Mouse (Mus musculus) embryo, embryonic 11 days (tissue): ENCODE measurements at regions not wholly inside any gene's neighbourhood (a gene's known extent, or its start where the extent isn't known, plus 50 kb on each side); places are given as distances from the start of the nearest gene placed in this dataset.
A peak's percentile ranks its signal among the peaks of the same experiment; 100 is the strongest.

Experiments used
- DNase-seq: peaks from one replicate; pipeline ENCODE4 v3.0.0-alpha.2; 2015

- DNase-seq: no peak
Observed at GRCm38 (mm10) chr9:26383996-26384395, 349.5 kb upstream of the B3gat1 start.

- no peak for DNase-seq
Observed at GRCm38 (mm10) chr9:26398635-26399034, 334.9 kb upstream of the B3gat1 start.

- peak; percentile 4 for DNase-seq
Observed at GRCm38 (mm10) chr9:26422897-26423823, 310.4 kb upstream of the B3gat1 start.

GRCm38 (mm10) chr9:26435507-26435906 lies 298.0 kb upstream of the B3gat1 start:
- no peak for DNase-seq

GRCm38 (mm10) chr9:26437244-26437643 lies 296.3 kb upstream of the B3gat1 start:
- no peak for DNase-seq

GRCm38 (mm10) chr9:26453924-26454323 lies 279.6 kb upstream of the B3gat1 start:
- no peak for DNase-seq

- DNase-seq: peak; percentile 23
Observed at GRCm38 (mm10) chr9:26461081-26461480, 272.4 kb upstream of the B3gat1 start.

- peak; percentile 4 for DNase-seq
Observed at GRCm38 (mm10) chr9:26470694-26471392, 262.7 kb upstream of the B3gat1 start.

GRCm38 (mm10) chr9:26476341-26476740 lies 257.2 kb upstream of the B3gat1 start:
- no peak for DNase-seq

- no peak for DNase-seq
Observed at GRCm38 (mm10) chr9:26480881-26481280, 252.6 kb upstream of the B3gat1 start.

GRCm38 (mm10) chr9:26481890-26482289 lies 251.6 kb upstream of the B3gat1 start:
- DNase-seq: no peak

GRCm38 (mm10) chr9:26493740-26494139 lies 239.8 kb upstream of the B3gat1 start:
- DNase-seq: no peak

- no peak for DNase-seq
Observed at GRCm38 (mm10) chr9:26502027-26502426, 231.5 kb upstream of the B3gat1 start.

GRCm38 (mm10) chr9:26505941-26506340 lies 227.6 kb upstream of the B3gat1 start:
- no peak for DNase-seq

GRCm38 (mm10) chr9:26518651-26519050 lies 214.9 kb upstream of the B3gat1 start:
- DNase-seq: no peak

GRCm38 (mm10) chr9:26519581-26520501 lies 213.7 kb upstream of the B3gat1 start:
- peak; percentile 12 for DNase-seq

GRCm38 (mm10) chr9:26524089-26524488 lies 209.4 kb upstream of the B3gat1 start:
- DNase-seq: no peak

- DNase-seq: peak; percentile 37
Observed at GRCm38 (mm10) chr9:26528761-26529160, 204.8 kb upstream of the B3gat1 start.

- no peak for DNase-seq
Observed at GRCm38 (mm10) chr9:26539042-26539441, 194.5 kb upstream of the B3gat1 start.

- DNase-seq: no peak
Observed at GRCm38 (mm10) chr9:26548328-26548922, 185.1 kb upstream of the B3gat1 start.

GRCm38 (mm10) chr9:26549118-26549517 lies 184.4 kb upstream of the B3gat1 start:
- no peak for DNase-seq

- DNase-seq: no peak
Observed at GRCm38 (mm10) chr9:26549551-26549950, 184.0 kb upstream of the B3gat1 start.
